Mouse (Mus musculus): ENCODE measurements at regions not wholly inside any gene's neighbourhood (a gene's known extent, or its start where the extent isn't known, plus 50 kb on each side); places are given as distances from the start of the nearest gene placed in this dataset.

- H3K9me3 ChIP-seq: no peaks in the 10 kb centered on the region
- H3K36me3 ChIP-seq (replicated peaks): no peaks in the 10 kb centered on the region
- 90% methylated on average over 6 of the region's 6 CpGs for WGBS
- H3K4me1 ChIP-seq: no peaks in the 10 kb centered on the region
- no peak for ATAC-seq (ENCODE audit: low FRiP score)
- no peak overlapping the region for H3K9ac ChIP-seq
- H3K27me3 ChIP-seq: no peaks in the 10 kb centered on the region
- no peak overlapping the region for H3K4me3 ChIP-seq (replicated peaks)
- H3K27ac ChIP-seq: no peak overlapping the region
- no peak overlapping the region for H3K4me2 ChIP-seq
These were observed 86.8 kb upstream of the Rbms3 start for GRCm38 (mm10) chr9:117716476-117716875.

- Histone ChIP-seq H3K27ac (no peak overlapping the region), H3K27me3 (no peaks in the 10 kb centered on the region), H3K4me3 (replicated peaks) (no peak overlapping the region), H3K4me2 (no peak overlapping the region), H3K9ac (no peak overlapping the region), H3K4me1 (no peaks in the 10 kb centered on the region), H3K36me3 (replicated peaks) (no peaks in the 10 kb centered on the region), H3K9me3 (no peaks in the 10 kb centered on the region)
- ATAC-seq (ENCODE audit: low FRiP score): no peak
- 89% methylated on average over 13 of the region's 13 CpGs for WGBS
These were observed 85.3 kb upstream of the Rbms3 start for GRCm38 (mm10) chr9:117714741-117715675.

GRCm38 (mm10) chr9:117713121-117713520 is 83.4 kb upstream of the Rbms3 start:
- Histone ChIP-seq H3K27me3 (no peaks in the 10 kb centered on the region), H3K9ac (no peak overlapping the region), H3K4me1 (no peaks in the 10 kb centered on the region), H3K4me2 (no peak overlapping the region), H3K4me3 (replicated peaks) (no peak overlapping the region), H3K9me3 (no peaks in the 10 kb centered on the region), H3K27ac (no peak overlapping the region), H3K36me3 (replicated peaks) (no peaks in the 10 kb centered on the region)
- no peak for ATAC-seq (ENCODE audit: low FRiP score)
- WGBS: 89% methylated on average over 4 of the region's 4 CpGs

GRCm38 (mm10) chr9:117711793-117712192 is 82.1 kb upstream of the Rbms3 start:
- Histone ChIP-seq H3K4me3 (replicated peaks) (no peak overlapping the region), H3K27ac (no peak overlapping the region), H3K4me1 (no peaks in the 10 kb centered on the region), H3K9me3 (no peaks in the 10 kb centered on the region), H3K4me2 (no peak overlapping the region), H3K27me3 (no peaks in the 10 kb centered on the region), H3K36me3 (replicated peaks) (no peaks in the 10 kb centered on the region), H3K9ac (no peak overlapping the region)
- no peak for ATAC-seq (ENCODE audit: low FRiP score)
- WGBS: 83% methylated on average over 5 of the region's 5 CpGs

- no peaks in the 10 kb centered on the region for H3K9me3 ChIP-seq
- no peaks in the 10 kb centered on the region for H3K36me3 ChIP-seq (replicated peaks)
- H3K27me3 ChIP-seq: no peaks in the 10 kb centered on the region
- H3K4me2 ChIP-seq: no peak overlapping the region
- no peak overlapping the region for H3K4me3 ChIP-seq (replicated peaks)
- 90% methylated on average over 9 of the region's 9 CpGs for WGBS
- H3K9ac ChIP-seq: no peak overlapping the region
- H3K4me1 ChIP-seq: no peaks in the 10 kb centered on the region
- no peak overlapping the region for H3K27ac ChIP-seq
- ATAC-seq (ENCODE audit: low FRiP score): no peak
These were observed 81.3 kb upstream of the Rbms3 start for GRCm38 (mm10) chr9:117710966-117711365.

GRCm38 (mm10) chr9:117709677-117710076 is 80.0 kb upstream of the Rbms3 start:
- Histone ChIP-seq H3K27me3 (no peaks in the 10 kb centered on the region), H3K4me2 (no peak overlapping the region), H3K27ac (no peak overlapping the region), H3K36me3 (replicated peaks) (no peaks in the 10 kb centered on the region), H3K4me1 (no peaks in the 10 kb centered on the region), H3K9me3 (no peaks in the 10 kb centered on the region), H3K4me3 (replicated peaks) (no peak overlapping the region), H3K9ac (no peak overlapping the region)
- no peak for ATAC-seq (ENCODE audit: low FRiP score)
- 89% methylated on average over 13 of the region's 13 CpGs for WGBS

GRCm38 (mm10) chr9:117693001-117693400 is 63.3 kb upstream of the Rbms3 start:
- no peaks in the 10 kb centered on the region for H3K36me3 ChIP-seq (replicated peaks)
- no peak overlapping the region for H3K4me2 ChIP-seq
- no peak overlapping the region for H3K4me3 ChIP-seq (replicated peaks)
- H3K9ac ChIP-seq: no peak overlapping the region
- H3K27me3 ChIP-seq: no peaks in the 10 kb centered on the region
- no peaks in the 10 kb centered on the region for H3K9me3 ChIP-seq
- H3K27ac ChIP-seq: no peak overlapping the region
- WGBS: 93% methylated on average over 8 of the region's 8 CpGs
- no peaks in the 10 kb centered on the region for H3K4me1 ChIP-seq
- no peak for ATAC-seq (ENCODE audit: low FRiP score)

GRCm38 (mm10) chr9:117692486-117692885 is 62.8 kb upstream of the Rbms3 start:
- ATAC-seq (ENCODE audit: low FRiP score): no peak
- Histone ChIP-seq H3K4me3 (replicated peaks) (no peak overlapping the region), H3K36me3 (replicated peaks) (no peaks in the 10 kb centered on the region), H3K27me3 (no peaks in the 10 kb centered on the region), H3K9ac (no peak overlapping the region), H3K4me1 (no peaks in the 10 kb centered on the region), H3K9me3 (no peaks in the 10 kb centered on the region), H3K4me2 (no peak overlapping the region), H3K27ac (no peak overlapping the region)
- 45% methylated on average over 9 of the region's 9 CpGs for WGBS

- H3K36me3 ChIP-seq (replicated peaks): no peaks in the 10 kb centered on the region
- H3K4me1 ChIP-seq: no peaks in the 10 kb centered on the region
- no peak for ATAC-seq (ENCODE audit: low FRiP score)
- 87% methylated on average over 4 of the region's 4 CpGs for WGBS
- H3K9me3 ChIP-seq: no peaks in the 10 kb centered on the region
- no peak overlapping the region for H3K9ac ChIP-seq
- H3K27me3 ChIP-seq: no peaks in the 10 kb centered on the region
- no peak overlapping the region for H3K4me2 ChIP-seq
- no peak overlapping the region for H3K27ac ChIP-seq
- H3K4me3 ChIP-seq (replicated peaks): no peak overlapping the region
These were observed 60.2 kb upstream of the Rbms3 start for GRCm38 (mm10) chr9:117689946-117690345.

Measured in forebrain, embryonic 12.5 days (tissue).